Mouse (Mus musculus) C2C12 (cell line): ENCODE results near the gene Pth2.

Source experiments
- CEBPB ChIP-seq: IDR thresholded peaks from one replicate; pipeline ENCODE4 v1.6.1; 2011; ENCODE audit warnings: low read depth, mild to moderate bottlenecking, control low read depth, moderate library complexity
- CTCF ChIP-seq: IDR thresholded peaks from one replicate; pipeline ENCODE4 v1.5.1; 2011; ENCODE audit not compliant: control insufficient read depth, insufficient read depth, insufficient read length
- MAX ChIP-seq: IDR thresholded peaks from one replicate; pipeline ENCODE4 v1.6.1; 2011; ENCODE audit warnings: mild to moderate bottlenecking, control low read depth
- MYOG ChIP-seq: IDR thresholded peaks from one replicate; pipeline ENCODE4 v1.6.1; 2011; ENCODE audit not compliant: control insufficient read depth, insufficient read length; ENCODE audit errors: extremely low read depth
- USF1 ChIP-seq: IDR thresholded peaks from one replicate; pipeline ENCODE4 v1.6.1; 2011; ENCODE audit warnings: low read depth, mild to moderate bottlenecking, control low read depth, moderate library complexity

GRCm38 (mm10) chr7:45163735-45164490 lies 16.9 kb upstream of the Pth2 start, which contains the start of gene Slc17a7:
- TF ChIP-seq CEBPB (no peak), CTCF (no peak), USF1 (no peak), MYOG (no peak), MAX (no peak)
